Mouse (Mus musculus) c-Kit-positive CD71-negative TER-119-negative erythroid progenitor cells, embryonic 14.5 days (primary cell): ENCODE measurements around the gene Tmem175.
"Not testable (repeated sequence)": the region's sequence is repeated elsewhere in the genome, so short reads cannot be mapped to it uniquely, and the experiment has no call there.

Source experiments
- DNase-seq: peaks from one replicate; pipeline ENCODE4 v3.0.0-alpha.2; 2013; ENCODE audit warnings: low read depth

Tmem175 gene

GRCm38 (mm10) chr5:108629634-108630483 is at the start of gene Tmem175, which contains the start of gene Gak:
TSS of gene Tmem175 (plus strand) at chr5:108629770.
TSS of gene Gak (minus strand) at chr5:108629755.
- peak; percentile 92 for DNase-seq

GRCm38 (mm10) chr5:108581361-108581891 is 48.1 kb upstream of the Tmem175 start:
- DNase-seq: no peak

GRCm38 (mm10) chr5:108599923-108600322 is 29.6 kb upstream of the Tmem175 start:
- no peak for DNase-seq

- no peak for DNase-seq
Measured at GRCm38 (mm10) chr5:108602537-108602936, 27.0 kb upstream of the Tmem175 start.

- DNase-seq: no peak
Measured at GRCm38 (mm10) chr5:108610426-108610825, 19.1 kb upstream of the Tmem175 start.

- DNase-seq: no peak
Measured at GRCm38 (mm10) chr5:108621870-108622269, 7.7 kb upstream of the Tmem175 start.

GRCm38 (mm10) chr5:108626050-108626660 is 3.4 kb upstream of the Tmem175 start:
- no peak for DNase-seq

GRCm38 (mm10) chr5:108628891-108629633 is 508 bp upstream of the Tmem175 start:
- no peak for DNase-seq

GRCm38 (mm10) chr5:108633676-108634075 is 4.1 kb downstream of the Tmem175 start:
- DNase-seq: no peak

GRCm38 (mm10) chr5:108634088-108634487 is 4.5 kb downstream of the Tmem175 start:
- DNase-seq: not testable (repeated sequence)

GRCm38 (mm10) chr5:108636172-108636571 is 6.6 kb downstream of the Tmem175 start:
- no peak for DNase-seq

- no peak for DNase-seq
Measured at GRCm38 (mm10) chr5:108643674-108644073, 14.1 kb downstream of the Tmem175 start.

- DNase-seq: no peak
Measured at GRCm38 (mm10) chr5:108645651-108646342, 16.2 kb downstream of the Tmem175 start.

- no peak for DNase-seq
Measured at GRCm38 (mm10) chr5:108646343-108646660, 16.7 kb downstream of the Tmem175 start.

GRCm38 (mm10) chr5:108647311-108647710 is 17.7 kb downstream of the Tmem175 start:
- DNase-seq: no peak

- no peak for DNase-seq
Measured at GRCm38 (mm10) chr5:108647820-108648465, 18.4 kb downstream of the Tmem175 start.

GRCm38 (mm10) chr5:108648937-108649576 is 19.5 kb downstream of the Tmem175 start:
- no peak for DNase-seq

GRCm38 (mm10) chr5:108650341-108650740 is 20.8 kb downstream of the Tmem175 start:
- DNase-seq: no peak

GRCm38 (mm10) chr5:108651136-108651720 is 21.7 kb downstream of the Tmem175 start:
- DNase-seq: no peak

- DNase-seq: no peak
Measured at GRCm38 (mm10) chr5:108651823-108652222, 22.3 kb downstream of the Tmem175 start.
